Mouse (Mus musculus) neutrophil, adult 83 days (primary cell): ENCODE results near the gene Ifit1bl1. TPM values are rescaled to one million over a fixed set of nuclear protein-coding genes. Genes with fewer than 3 reads are reported as not detected.

Experiments
- total RNA-seq, 2 experiments: library from RNA; stranded (reverse); gene quantifications; one replicate each; pipeline ENCODE4 v1.2.4; 2023

The Ifit1bl1 gene
- 1 to 10 TPM in 1 of 2 experiments, under 1 TPM in 1; 0.77 to 1.2 TPM for total RNA-seq

GRCm38 (mm10) chr19:34601888-34602287 lies at the start of gene Ifit1bl1:
Gene Ifit1bl1 (minus strand): TSS chr19:34601956.

GRCm38 (mm10) chr19:34640623-34641022 lies 38.9 kb upstream of the Ifit1bl1 start, which contains the start of the genes Ifit1bl2 and Ifit1:
Gene Ifit1bl2 (minus strand): TSS chr19:34640743.
Gene Ifit1 (plus strand): TSS chr19:34640871.

GRCm38 (mm10) chr19:34607237-34608051 lies 5.7 kb upstream of the Ifit1bl1 start, which contains the start of gene Ifit3b:
Gene Ifit3b (plus strand): TSS chr19:34607970.

GRCm38 (mm10) chr19:34583126-34583766 lies 18.5 kb downstream of the Ifit1bl1 start, which contains the start of gene Ifit3:
Gene Ifit3 (plus strand): TSS chr19:34583531.

GRCm38 (mm10) chr19:34550534-34551223 lies 51.1 kb downstream of the Ifit1bl1 start, which contains the start of gene Ifit2:
Gene Ifit2 (plus strand): TSS chr19:34550694.

Other genes starting within 250 kb of the Ifit1bl1 start
- not detected for gene Ch25h, start 126.8 kb downstream of the Ifit1bl1 start, total RNA-seq
- gene Lipa, start 74.5 kb downstream of the Ifit1bl1 start, total RNA-seq: 10 to 100 TPM; 59.9 to 67.6 TPM
- gene Ifit2, start 51.3 kb downstream of the Ifit1bl1 start, total RNA-seq: 1 to 10 TPM; 6.0 to 7.5 TPM
- gene Ifit3, start 18.4 kb downstream of the Ifit1bl1 start, total RNA-seq: 10 to 100 TPM in 1 of 2 experiments, 1 to 10 TPM in 1; 9.3 to 14.8 TPM
- 1 to 10 TPM; 4.0 to 5.3 TPM for gene Ifit3b, start 6.0 kb upstream of the Ifit1bl1 start, total RNA-seq
- 10 to 100 TPM; 13.5 to 17.4 TPM for gene Ifit1bl2, start 38.8 kb upstream of the Ifit1bl1 start, total RNA-seq
- gene Ifit1, start 38.9 kb upstream of the Ifit1bl1 start, total RNA-seq: 1 to 10 TPM; 2.9 to 6.8 TPM
- gene Slc16a12, start 145.3 kb upstream of the Ifit1bl1 start, total RNA-seq: not detected